Mouse (Mus musculus): ENCODE measurements around the gene Cd300a. TPM values are rescaled to one million over a fixed set of nuclear protein-coding genes. Genes with fewer than 3 reads are reported as not detected.

Cd300a gene
- total RNA-seq, 1 experiment from 2014 or later: 1.1 TPM

GRCm38 (mm10) chr11:114866486-114867360 is 23.1 kb upstream of the Cd300a start:
- peak; percentile 62 for DNase-seq

- no peak for DNase-seq
Observed at GRCm38 (mm10) chr11:114867361-114868235, 22.2 kb upstream of the Cd300a start.

- no peak for DNase-seq
Observed at GRCm38 (mm10) chr11:114868280-114868679, 21.6 kb upstream of the Cd300a start.

GRCm38 (mm10) chr11:114869787-114870186 is 20.1 kb upstream of the Cd300a start:
- DNase-seq: no peak

GRCm38 (mm10) chr11:114871540-114871939 is 18.3 kb upstream of the Cd300a start:
- no peak for DNase-seq

- no peak for DNase-seq
Observed at GRCm38 (mm10) chr11:114873022-114873817, 16.6 kb upstream of the Cd300a start.

GRCm38 (mm10) chr11:114874226-114875145 is 15.4 kb upstream of the Cd300a start:
- DNase-seq: no peak

GRCm38 (mm10) chr11:114875301-114875801 is 14.5 kb upstream of the Cd300a start:
- DNase-seq: no peak

GRCm38 (mm10) chr11:114876176-114876575 is 13.7 kb upstream of the Cd300a start:
- no peak for DNase-seq

- no peak for DNase-seq
Observed at GRCm38 (mm10) chr11:114876621-114877020, 13.2 kb upstream of the Cd300a start.

GRCm38 (mm10) chr11:114877145-114877544 is 12.7 kb upstream of the Cd300a start:
- DNase-seq: peak; percentile 71

GRCm38 (mm10) chr11:114879666-114880065 is 10.2 kb upstream of the Cd300a start:
- DNase-seq: no peak

- no peak for DNase-seq
Observed at GRCm38 (mm10) chr11:114880185-114880584, 9.7 kb upstream of the Cd300a start.

- DNase-seq: peak; percentile 34
Observed at GRCm38 (mm10) chr11:114880589-114880988, 9.3 kb upstream of the Cd300a start.

GRCm38 (mm10) chr11:114883251-114883789 is 6.5 kb upstream of the Cd300a start:
- DNase-seq: peak; percentile 58

- DNase-seq: peak; percentile 41
Observed at GRCm38 (mm10) chr11:114884380-114885100, 5.3 kb upstream of the Cd300a start.

GRCm38 (mm10) chr11:114890542-114890941 is 701 bp downstream of the Cd300a start:
- no peak for DNase-seq

- no peak for DNase-seq
Observed at GRCm38 (mm10) chr11:114896085-114896484, 6.2 kb downstream of the Cd300a start.

GRCm38 (mm10) chr11:114898026-114898425 is 8.2 kb downstream of the Cd300a start:
- DNase-seq: no peak

GRCm38 (mm10) chr11:114903224-114903623 is 13.4 kb downstream of the Cd300a start:
- DNase-seq: no peak
